Mouse (Mus musculus) splenic B cell, adult 2 months (primary cell): ENCODE measurements around the gene Phtf2.
"Not testable (repeated sequence)": the region's sequence is repeated elsewhere in the genome, so short reads cannot be mapped to it uniquely, and the experiment has no call there.

Source experiments
- DNase-seq: peaks from one replicate; pipeline ENCODE4 v3.0.0-alpha.2; 2011; ENCODE audit warnings: low read depth, low spot score
- H3K27me3 ChIP-seq: 2 replicates; pipeline ENCODE4 v1.6.1; 2012; ENCODE audit warnings: mild to moderate bottlenecking, low read length, moderate library complexity, mixed read lengths; ENCODE audit not compliant: control insufficient read depth, poor library complexity, insufficient read depth, severe bottlenecking
- H3K36me3 ChIP-seq: 2 replicates; pipeline ENCODE4 v1.6.1; 2012; ENCODE audit warnings: mild to moderate bottlenecking, low read length, moderate library complexity, mixed read lengths; ENCODE audit not compliant: control insufficient read depth, poor library complexity, insufficient read depth, severe bottlenecking

The Phtf2 gene

DNA sequence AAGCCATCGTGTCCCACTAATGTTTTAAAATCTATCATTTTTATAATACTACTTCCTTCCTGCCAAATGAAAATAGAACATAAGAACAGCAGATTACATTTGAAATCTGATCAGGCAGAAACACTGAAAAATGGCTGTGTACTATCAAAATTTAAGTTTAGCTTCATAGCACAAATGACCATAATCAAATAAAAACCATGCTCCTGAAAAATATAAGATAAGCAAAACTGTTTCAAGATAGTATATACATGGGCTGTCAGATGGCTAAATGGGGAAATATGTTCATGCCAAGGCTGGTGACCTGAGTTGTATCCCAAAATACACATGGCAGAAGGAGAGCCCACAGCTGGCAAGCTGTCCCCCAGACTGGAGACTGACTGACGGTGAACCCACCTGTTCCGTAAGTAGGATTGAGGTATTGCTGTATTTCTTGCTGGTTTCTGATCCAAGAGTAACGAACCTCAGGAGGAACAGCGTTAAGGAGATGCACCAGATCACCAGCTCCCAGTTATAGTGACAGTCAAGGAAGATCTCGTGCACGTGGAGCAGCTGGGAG lies 116.5 kb downstream of the Phtf2 start:
- Histone ChIP-seq H3K27me3 (no peaks in the 10 kb centered on the region), H3K36me3 (peaks cover 15% of the 10 kb centered on the region; the same call in 1 of the 2 replicates)
- DNase-seq, result no peak

DNA sequence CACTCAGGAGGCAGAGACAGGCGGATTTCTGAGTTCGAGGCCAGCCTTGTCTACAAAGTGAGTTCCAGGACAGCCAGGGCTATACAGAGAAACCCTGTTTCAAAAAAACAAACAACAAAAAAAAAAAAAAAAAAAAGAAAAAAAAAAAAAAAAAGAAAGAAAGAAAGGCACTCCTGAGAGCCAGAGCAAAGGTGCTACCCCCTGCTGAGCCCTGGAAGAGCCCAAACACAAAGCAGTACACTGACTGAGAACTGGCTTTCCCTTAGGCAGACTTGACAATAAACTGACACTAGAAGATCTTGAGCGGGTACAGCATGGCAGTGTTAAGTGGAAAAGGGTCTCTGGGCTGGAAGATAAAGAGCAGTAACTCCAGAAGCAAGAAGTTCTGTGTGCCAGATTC lies 119.5 kb downstream of the Phtf2 start:
- peaks cover 20% of the 10 kb centered on the region; the same call in 1 of the 2 replicates for H3K36me3 ChIP-seq
- not testable (repeated sequence) for H3K27me3 ChIP-seq, DNase-seq

DNA sequence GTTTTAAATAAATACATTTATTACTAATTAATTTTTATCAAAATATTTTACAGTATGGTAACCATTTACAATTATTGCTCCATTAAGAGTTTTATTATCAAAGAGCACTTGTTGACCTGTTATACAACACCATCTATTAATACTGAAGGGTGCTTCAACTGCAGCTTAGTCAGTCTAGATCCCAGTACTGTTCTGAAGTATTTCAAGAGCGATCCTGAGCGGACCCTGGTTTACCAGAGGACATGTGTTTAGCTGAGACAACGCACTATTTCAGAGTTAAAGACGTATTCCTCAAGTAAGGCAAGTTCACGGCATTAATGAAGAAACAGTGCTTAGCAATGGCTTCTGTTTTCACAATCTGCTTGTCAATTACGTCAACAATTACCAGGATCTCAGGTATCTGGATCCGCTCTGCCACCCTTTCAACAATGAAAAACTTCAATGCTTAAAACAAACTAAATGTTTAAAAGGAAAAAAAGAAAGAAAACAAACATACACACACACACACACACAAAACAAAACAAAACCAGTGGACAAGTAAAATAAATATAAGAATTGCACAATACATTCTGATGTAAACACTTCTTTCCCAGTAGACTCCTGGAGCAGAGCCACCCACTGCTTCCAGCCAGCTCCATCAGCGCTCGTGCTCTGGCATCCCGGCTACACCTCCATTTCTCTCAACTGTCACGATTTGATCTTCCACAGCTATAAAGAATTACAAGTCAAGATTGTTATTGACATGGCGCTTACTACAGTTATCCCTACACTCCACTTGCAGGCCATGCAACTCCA lies 121.4 kb downstream of the Phtf2 start:
- H3K36me3 ChIP-seq, result peaks cover 16% of the 10 kb centered on the region; the same call in 1 of the 2 replicates
- H3K27me3 ChIP-seq, result no peaks in the 10 kb centered on the region
- DNase-seq, result no peak

DNA sequence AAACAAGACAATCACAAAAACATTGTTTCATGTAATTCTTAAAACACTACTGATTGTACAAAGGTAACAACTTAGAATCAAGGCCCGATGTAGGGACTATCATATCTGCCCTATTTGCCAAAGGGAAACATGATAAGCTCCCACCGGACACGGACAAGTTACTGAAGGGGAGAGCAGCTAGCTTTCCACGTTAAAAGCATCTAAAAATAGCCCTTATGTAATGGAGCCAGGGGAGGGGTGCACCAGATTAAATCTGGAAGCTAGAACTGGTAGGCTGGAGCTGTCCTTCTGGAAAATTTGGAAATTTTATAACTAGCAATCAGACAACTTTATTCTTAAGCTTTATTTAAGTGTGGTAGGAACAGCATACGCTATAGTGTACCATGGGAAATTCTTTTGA lies 122.2 kb downstream of the Phtf2 start:
- Histone ChIP-seq H3K36me3 (peaks cover 12% of the 10 kb centered on the region; the same call in 1 of the 2 replicates), H3K27me3 (no peaks in the 10 kb centered on the region)
- DNase-seq, result no peak

DNA sequence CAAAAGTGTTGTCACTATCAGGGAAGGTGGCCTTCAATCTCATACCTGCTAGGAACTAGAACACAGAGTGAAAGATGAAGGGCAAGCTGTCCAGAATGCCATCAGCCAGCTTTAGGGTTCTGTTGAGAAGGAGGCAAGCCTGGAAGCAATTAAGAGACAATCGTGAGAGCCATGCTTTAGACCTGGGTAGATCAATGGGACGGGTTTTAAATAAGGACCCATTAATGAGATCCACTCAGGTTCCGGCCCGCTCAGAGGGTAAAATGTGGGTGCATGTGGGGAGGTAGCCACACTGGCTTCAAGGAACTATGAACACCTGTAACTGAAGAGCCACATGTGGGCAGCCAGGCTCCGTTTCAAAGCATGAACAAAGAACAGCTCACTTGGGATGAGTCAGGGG lies 128.0 kb downstream of the Phtf2 start:
- no peaks in the 10 kb centered on the region for H3K27me3 ChIP-seq
- no peaks in the 10 kb centered on the region for H3K36me3 ChIP-seq
- DNase-seq, result no peak

DNA sequence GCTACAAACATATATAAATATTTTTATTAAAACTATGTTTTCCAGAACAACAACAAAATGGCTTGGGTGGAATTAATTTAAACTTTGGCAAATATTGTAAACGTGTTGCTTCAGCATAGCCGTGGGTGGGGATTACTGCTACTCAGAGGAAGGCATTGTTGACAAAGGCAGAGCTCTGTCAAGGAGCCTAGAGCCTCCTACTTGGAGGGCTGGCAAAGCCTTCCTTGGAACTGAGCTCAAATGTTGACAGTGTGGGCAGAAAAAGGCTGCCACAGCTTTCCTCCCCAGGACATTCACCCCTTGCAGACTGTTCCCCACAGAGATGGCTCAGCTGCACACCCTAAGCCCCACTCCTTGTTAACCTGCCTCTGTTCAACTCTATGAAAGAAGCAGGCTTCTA lies 128.8 kb downstream of the Phtf2 start:
- H3K27me3 ChIP-seq, result no peaks in the 10 kb centered on the region
- DNase-seq, result no peak
- H3K36me3 ChIP-seq, result no peaks in the 10 kb centered on the region

DNA sequence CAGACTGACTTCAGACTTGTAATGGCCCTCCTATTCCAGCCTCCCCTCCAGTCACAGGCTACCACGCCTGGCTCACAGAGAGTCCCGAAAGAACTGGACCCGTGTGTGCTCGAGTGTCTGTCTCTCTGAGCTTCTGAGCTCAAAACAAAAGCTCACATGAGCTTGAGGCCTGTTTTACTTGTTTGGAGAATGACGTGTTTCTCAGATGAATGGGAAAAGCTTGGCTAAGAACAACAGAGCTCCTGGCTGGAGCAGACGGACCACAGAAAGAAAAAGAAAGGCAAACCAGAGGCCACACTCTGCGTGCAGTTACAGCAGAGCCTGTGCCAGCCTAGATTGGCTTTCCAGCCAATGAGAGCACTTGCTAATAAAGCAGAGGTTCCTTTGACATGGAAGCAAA lies 130.2 kb downstream of the Phtf2 start:
- no peaks in the 10 kb centered on the region for H3K36me3 ChIP-seq
- no peak for DNase-seq
- H3K27me3 ChIP-seq, result no peaks in the 10 kb centered on the region

DNA sequence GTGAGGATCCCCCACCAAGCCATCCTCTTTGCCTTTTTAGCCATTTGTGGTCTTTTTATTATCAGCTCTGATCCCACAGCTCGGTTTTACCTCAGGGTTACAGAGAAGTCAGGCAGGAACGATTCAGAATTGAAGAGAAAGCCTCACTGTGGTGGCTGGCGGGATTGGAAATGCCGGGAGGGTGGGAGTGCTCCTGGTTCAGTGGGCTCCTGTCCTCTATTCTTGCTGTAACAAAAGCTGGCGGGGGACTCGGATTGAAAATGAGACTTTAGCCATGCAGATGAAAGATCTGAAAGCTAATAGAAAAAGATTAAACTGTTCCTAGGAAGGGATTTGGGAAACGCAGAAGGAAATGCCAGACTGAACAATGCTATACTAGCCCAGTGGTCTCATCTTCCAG lies 130.9 kb downstream of the Phtf2 start:
- Histone ChIP-seq H3K36me3 (no peaks in the 10 kb centered on the region), H3K27me3 (no peaks in the 10 kb centered on the region)
- no peak for DNase-seq

DNA sequence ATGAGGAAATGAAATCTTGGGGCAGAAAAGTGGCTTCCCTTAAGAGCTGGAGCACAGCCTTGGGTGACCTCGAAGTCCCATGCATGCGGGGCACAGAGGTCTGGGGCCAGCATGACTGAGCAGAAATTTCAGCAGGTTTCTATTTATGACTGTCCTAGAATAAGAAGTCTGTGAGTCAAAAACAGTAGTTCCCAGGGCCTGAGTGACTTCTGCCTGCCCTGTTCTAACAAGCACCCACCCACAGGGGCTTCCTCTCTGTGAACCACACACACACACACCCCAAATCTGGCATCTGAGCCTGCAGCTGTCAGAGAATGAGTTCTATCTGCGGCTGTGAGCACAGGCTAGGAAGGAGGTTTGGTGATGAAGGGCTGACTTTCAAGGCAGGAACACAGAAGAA lies 132.4 kb downstream of the Phtf2 start:
- Histone ChIP-seq H3K36me3 (no peaks in the 10 kb centered on the region), H3K27me3 (no peaks in the 10 kb centered on the region)
- DNase-seq, result peak; percentile 6

DNA sequence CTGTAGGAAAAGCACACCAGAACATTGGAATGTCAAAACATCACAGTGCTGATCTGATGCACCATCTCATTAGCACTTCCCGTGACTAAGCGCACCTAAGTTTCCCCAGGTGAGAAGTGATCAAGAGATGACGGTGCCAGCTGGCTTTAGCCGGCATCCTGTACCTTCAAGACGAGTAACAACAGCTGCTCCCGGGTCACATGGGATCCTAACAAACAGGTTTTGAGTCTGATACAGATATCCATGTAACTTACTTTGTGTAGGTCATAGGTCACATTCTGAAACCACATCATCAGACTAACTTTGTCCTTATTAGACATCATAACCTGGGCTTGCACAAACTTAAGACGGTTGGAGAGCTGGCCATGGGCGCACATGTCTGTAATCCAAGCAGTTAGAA lies 133.1 kb downstream of the Phtf2 start:
- DNase-seq, result no peak
- Histone ChIP-seq H3K27me3 (no peaks in the 10 kb centered on the region), H3K36me3 (no peaks in the 10 kb centered on the region)

DNA sequence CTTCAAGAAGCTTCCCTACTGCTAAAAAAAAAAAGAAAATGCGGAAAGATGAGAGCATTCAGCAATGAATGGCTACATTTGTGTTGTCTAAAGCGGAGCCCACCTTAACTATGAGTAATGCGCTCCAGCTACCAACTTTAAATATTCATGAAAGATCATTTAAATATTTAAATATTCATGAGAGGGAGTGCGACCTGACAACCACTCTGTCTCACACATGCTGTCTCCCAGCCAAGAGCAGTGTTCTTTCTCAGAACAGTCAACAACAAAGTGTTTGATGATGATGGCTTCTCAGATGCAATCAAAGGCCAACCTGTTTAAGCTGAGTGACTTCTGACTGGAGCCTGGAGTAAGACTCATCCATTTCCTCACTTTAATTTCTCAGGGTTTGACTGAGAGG lies 133.8 kb downstream of the Phtf2 start:
- Histone ChIP-seq H3K27me3 (no peaks in the 10 kb centered on the region), H3K36me3 (no peaks in the 10 kb centered on the region)
- no peak for DNase-seq

DNA sequence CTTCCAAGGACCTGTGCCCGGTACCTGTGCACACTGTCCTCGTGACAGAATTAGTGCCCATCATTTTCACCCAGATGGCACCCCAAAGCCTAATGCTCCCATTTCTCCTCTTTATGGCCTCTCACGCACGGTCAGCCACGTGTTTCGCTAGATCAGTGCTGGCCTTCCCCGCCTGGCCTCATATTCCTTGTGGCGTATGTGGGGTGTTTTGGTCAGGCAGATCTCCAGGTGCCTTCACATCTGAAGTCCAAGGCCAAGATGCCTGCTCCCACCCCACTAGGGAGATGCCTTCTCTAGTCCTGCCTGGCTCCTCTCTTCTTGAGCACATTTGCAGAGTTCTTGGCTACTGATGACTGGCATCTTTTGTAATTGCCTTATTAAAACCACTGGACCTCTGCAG lies 140.0 kb downstream of the Phtf2 start:
- no peaks in the 10 kb centered on the region for H3K27me3 ChIP-seq
- no peak for DNase-seq
- no peaks in the 10 kb centered on the region for H3K36me3 ChIP-seq

DNA sequence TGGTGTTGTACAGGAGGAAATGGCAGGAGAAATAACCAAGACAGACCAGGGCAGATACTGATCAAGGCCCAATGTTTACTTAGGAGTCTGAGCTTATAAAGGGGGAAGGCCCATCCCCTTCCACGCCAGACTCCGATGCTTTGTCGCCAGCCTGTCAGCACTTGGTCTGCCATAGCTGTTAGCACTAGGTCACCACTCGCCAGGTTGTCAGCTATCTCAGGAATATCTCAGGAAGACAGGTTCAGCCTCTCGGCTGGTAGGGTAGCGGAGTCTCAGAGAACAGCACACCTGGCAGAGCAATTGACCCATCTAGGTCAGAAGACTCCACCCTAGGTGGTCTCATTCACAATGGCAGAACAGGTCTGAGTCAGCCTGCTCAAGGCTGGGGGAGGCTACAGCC lies 140.7 kb downstream of the Phtf2 start:
- DNase-seq, result no peak
- H3K36me3 ChIP-seq, result no peaks in the 10 kb centered on the region

DNA sequence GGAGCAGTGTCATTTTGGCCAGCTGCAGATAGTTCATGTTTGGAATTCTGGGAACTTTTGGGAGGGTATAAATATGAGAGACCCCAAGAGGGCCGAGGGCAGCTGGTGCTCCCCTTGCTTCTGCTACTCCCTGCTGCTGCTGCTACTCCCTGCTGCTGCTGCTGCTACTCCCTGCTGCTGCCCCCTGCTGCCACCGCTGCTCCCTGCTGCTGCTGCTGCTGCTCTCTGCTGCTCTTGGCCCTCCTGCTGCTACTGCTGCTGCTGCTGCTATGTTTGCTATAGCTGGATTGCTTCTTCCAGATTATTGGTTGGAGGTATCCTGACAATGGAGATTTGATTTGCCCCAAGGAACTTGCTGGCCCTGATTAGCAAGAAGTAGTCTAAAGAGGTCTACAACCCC lies 143.1 kb downstream of the Phtf2 start:
- no peaks in the 10 kb centered on the region for H3K27me3 ChIP-seq
- peak; percentile 4 for DNase-seq
- no peaks in the 10 kb centered on the region for H3K36me3 ChIP-seq

More for the DNA sequence above, 140.7 kb downstream of the Phtf2 start:
- no peaks in the 10 kb centered on the region for H3K27me3 ChIP-seq

DNA sequence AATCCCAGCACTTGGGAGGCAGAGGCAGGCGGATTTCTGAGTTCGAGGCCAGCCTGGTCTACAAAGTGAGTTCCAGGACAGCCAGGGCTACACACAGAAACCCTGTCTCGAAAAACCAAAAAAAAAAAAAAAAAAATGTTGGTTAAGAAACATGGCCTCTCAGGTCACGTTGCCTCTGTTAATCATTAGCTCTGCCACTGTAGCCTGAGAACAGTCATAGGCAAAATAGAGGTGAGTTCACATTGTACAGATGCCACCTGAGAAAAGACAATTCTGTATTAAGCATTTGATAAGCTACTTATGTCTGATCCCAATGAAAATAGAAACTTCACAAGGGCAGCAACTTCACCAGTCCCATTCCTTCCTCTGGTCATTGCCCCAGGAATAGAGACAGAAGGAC lies 158.7 kb downstream of the Phtf2 start:
- H3K27me3 ChIP-seq, DNase-seq, H3K36me3 ChIP-seq: not testable (repeated sequence)
